Mouse (Mus musculus) mesoderm, embryonic 11.5 days (tissue): ENCODE measurements around the gene Ccl20.

ENCODE experiments used
- DNase-seq: peaks from one replicate; pipeline ENCODE4 v3.0.0-alpha.2; 2012; ENCODE audit warnings: low read depth, low spot score

The Ccl20 gene

DNA sequence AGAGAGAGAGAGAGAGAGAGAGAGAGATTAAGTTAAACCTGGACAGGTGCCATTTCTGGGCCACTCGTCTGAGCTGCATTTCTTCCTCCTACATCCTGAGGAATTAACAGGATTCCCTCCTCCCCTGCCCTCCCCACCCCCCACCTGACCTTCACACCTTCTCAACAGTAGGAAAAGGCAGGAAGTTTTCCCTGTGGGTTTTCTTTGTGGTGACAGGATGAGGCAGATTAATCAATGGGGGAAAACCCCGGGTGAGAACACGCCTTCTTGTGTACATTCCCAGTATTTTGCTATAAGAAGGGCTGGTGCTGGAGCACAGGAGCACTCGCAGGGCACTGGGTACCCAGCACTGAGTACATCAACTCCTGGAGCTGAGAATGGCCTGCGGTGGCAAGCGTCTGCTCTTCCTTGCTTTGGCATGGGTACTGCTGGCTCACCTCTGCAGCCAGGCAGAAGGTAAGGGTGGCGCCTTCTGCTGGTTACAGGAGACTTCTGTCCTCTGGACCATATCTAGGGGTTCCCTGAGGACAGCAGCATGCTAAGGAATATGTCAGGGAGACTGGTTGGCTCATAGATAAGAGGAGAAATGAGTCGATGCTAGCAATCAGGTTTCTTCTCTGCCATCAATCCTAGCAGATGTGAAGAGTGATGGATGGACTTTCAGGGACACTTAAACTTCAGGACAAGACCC, at the start of gene Ccl20:
Gene Ccl20 (plus strand): TSS at position 320 of the 691 bp plus-strand sequence.
- DNase-seq = no peak

- DNase-seq = no peak
These were observed 49.4 kb upstream of the Ccl20 start for GRCm38 (mm10) chr1:83067205-83067604.

DNA sequence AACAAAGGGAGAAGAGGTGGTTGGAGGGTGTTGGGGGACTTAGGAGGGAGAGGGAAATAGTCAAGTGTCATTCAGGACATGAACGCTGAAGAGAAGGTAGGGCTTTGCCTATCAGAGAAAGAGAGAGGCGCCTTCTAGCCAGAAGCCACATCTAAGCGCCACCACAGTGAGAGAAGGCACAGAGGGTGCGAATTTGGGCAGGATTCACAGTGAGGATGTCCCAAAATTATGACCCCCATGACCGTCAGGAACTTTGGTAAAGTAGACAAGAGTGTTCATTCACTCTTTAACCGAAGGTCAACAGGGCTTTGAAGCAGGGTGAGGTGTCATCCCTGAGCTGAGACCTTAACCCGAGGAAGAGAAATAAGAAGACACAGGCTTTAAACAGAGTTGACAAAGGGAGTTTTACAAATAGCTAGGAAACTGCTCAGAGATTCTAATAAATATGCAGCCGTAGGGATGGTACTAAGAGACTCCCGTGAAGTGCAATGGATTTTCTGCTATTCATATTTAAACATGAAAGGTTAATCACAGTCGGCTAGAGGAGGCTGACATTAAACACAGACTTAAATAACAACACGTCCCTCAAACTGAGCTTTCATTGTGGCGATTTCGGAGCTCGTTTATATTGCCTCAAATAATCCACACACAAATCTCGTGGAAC, 40.9 kb upstream of the Ccl20 start:
- DNase-seq = no peak

- DNase-seq = peak; percentile 73
These were observed 40.2 kb upstream of the Ccl20 start for GRCm38 (mm10) chr1:83076190-83076917.

DNA sequence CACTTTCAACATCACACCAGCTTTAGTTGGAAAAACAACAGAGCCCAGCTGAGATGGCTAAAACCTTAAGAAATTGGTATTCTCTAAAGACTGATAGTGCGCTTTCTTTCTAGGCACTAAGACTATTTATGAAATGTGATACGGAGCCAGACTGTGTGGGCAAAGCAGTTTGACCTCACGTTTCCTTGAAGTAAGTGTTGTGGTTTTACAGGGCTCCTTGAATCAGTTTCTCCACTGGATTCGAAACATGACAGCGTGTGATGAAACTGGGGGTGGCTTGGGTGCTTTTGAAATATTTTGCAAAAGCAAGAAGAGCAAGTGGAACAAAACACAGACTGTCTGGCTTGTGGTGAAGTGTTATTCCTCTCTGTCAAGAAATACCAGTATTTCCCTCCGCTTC, 39.5 kb upstream of the Ccl20 start:
- DNase-seq = no peak

DNA sequence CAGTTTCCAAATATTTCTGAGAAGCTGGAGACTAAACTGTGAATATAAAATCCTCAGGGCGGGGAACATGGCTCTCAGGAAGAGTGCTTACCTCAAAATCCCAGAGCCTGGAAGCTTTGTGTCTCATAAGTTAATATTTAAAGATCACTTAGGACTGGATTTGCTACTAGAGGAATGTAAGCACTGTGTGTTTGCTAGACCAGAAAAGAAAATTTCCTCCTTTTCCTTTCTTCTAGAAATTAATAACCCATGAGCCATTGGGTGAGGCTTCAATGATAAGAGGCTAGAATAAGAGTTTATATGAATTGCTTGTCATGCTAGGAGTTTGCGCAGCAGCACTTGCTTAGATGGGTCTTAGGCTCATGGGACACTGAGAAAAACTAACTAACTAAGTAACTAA, 31.8 kb upstream of the Ccl20 start:
- no peak for DNase-seq

DNA sequence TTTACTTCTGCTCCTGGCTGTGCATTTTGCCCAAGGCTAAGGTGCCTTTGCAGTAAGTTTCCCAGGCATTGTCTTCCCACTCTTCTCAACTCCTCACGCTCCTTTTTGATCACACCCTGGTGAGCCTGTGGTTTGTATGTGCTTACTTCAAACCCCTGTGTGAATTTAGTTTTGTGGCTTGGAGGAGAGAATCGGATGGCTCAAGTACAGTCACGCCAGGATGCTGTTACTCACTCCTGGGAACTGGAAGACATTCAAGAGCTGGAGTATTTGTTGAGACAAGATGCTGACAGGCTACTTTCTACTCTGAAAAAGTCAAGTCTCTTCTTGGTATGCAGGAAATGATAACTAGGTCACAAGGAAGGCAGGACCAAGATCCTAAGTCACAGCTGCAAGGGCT, 25.3 kb upstream of the Ccl20 start:
- no peak for DNase-seq

GRCm38 (mm10) chr1:83096935-83097334, 19.6 kb upstream of the Ccl20 start:
- no peak for DNase-seq

DNA sequence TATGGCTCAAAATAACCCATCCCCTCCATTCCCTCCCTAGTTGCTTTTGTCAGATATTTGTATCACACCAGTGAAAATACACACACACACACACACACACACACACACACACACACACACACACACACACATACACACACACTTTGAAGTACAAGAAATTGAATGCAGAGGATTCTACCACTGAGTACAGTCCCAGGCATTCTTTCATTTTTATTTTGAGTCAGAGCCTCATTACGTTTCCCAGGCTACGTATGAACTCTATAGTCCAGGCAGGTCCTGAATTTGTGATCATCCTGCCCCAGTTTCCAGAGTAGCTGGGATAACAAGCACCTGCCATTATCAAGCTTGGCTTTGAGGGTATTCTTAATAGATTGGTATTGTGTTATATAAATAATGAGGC, 17.4 kb upstream of the Ccl20 start:
- no peak for DNase-seq

DNA sequence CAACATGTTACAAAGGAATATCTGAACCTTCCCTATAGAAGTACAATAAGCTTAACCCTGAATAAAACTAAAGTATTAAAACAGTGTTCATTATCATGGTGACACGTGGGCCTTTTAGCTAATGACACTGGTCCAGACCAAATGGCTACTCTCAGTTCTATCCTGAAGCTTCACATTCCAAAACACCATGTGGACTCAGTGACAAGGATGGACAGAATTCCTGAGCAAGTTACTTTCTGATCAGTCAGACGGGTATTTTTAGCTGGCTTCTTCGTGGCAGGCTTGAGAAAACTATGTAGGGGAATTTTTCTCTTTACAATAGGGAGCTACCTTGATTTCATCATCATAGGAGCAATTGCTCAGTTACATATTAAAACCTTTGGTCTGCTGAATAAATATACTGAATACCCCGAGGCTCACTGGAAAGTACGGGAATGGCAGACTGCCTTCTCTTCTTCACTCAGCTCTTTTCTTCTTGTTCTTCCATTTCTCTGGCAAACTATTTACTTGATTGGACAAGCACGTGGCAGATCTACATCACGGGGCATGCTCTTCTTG, 16.9 kb upstream of the Ccl20 start:
- no peak for DNase-seq

GRCm38 (mm10) chr1:83101891-83102290, 14.7 kb upstream of the Ccl20 start:
- DNase-seq = peak; percentile 37

GRCm38 (mm10) chr1:83105464-83105863, 11.1 kb upstream of the Ccl20 start:
- DNase-seq = no peak

GRCm38 (mm10) chr1:83107410-83107978, 9.1 kb upstream of the Ccl20 start:
- no peak for DNase-seq

GRCm38 (mm10) chr1:83110992-83111391, 5.6 kb upstream of the Ccl20 start:
- DNase-seq = no peak

DNA sequence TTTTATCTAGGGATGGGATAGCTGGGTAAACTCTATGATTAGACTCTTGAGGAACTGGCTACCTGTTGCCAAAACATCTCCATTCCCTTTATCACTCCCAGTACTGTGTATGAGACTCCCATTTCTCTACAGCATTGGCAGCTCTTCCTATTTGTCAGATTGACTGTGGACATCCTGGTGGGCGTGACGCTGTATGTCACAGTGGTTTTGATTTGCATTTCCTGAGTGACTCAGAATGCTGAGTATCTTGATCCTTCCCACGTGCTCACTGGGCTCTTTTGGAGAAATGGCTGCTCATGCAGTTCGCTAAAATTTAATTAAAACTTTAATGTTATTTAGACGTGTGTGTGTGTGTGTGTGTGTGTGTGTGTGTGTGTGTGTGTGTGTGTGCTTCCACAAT, 4.8 kb upstream of the Ccl20 start:
- DNase-seq = no peak

- DNase-seq = no peak
These were observed 651 bp downstream of the Ccl20 start for GRCm38 (mm10) chr1:83117217-83117616.

DNA sequence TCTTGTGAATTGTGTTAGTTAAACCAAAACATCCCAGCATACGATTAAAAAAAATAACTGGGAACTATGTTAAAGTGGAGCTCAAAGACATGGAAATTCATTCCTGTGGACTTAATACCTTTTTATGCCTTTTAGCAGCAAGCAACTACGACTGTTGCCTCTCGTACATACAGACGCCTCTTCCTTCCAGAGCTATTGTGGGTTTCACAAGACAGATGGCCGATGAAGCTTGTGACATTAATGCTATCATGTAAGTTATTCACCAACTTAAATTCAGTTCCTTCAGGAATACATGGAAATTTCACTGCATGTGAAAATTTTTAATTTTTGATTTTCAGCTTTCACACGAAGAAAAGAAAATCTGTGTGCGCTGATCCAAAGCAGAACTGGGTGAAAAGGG, 1.1 kb downstream of the Ccl20 start:
- DNase-seq = no peak

DNA sequence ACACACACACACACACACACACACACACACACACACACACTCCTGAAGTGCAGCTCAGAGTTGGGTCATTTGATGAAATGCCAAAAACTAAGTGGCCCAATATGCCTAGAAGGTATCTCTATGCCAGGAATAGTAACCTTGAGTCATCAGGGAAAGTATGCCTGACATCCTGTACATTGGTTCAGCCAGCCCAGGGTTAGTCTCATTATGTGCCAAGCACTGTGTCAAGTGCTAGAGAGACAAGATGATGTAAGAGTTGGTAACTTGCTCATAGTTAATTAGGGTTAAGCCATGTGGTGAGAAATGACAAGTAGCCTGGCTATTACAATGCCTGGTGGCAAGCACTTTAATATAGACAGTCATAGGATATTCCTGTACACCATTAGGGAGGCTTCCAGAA, 3.3 kb downstream of the Ccl20 start:
- DNase-seq = no peak

DNA sequence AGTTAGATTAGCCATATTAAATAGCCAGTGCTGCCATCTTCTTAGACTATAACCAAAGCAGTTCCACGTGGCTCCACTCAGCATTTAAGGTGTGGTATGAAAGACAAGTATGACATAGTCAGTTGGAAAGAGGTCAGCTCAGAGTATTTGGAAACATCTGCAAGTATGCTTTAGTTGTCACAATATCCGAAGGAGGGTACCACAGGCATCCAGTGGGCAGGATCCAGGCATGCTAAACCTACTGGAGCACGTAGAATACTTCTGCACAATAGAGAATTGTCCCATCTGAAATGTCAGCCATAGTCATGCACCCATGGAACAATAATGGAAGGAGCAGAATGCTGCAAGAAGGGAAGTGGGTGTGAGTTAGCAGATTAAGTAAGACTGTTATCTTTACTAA, 3.7 kb downstream of the Ccl20 start:
- DNase-seq = no peak

- no peak for DNase-seq
These were observed 6.6 kb downstream of the Ccl20 start for GRCm38 (mm10) chr1:83123201-83123600.

GRCm38 (mm10) chr1:83135829-83136228, 19.3 kb downstream of the Ccl20 start:
- peak; percentile 3 for DNase-seq

DNA sequence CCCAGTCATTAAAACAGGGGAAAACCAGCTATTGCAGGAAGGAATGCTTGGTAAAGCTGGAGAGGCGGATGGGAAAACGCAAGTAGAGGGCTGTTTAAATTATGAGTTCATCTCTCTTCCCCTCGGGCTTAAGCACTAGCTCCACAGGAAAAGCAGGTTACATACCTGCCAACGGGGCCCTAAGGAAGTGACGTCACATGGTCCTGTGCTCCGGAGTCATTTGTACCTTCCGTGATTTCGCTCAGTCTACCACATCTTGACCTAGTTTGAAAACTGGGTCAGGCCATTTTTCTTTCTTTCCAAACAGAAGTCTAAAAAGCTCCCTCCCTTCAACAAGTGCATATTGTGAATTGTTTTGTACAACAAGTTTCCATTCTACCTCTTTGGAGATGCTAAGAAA, 21.3 kb downstream of the Ccl20 start:
- no peak for DNase-seq
